Mouse (Mus musculus): ENCODE measurements around the gene Slc2a13.

Gene Slc2a13

DNA sequence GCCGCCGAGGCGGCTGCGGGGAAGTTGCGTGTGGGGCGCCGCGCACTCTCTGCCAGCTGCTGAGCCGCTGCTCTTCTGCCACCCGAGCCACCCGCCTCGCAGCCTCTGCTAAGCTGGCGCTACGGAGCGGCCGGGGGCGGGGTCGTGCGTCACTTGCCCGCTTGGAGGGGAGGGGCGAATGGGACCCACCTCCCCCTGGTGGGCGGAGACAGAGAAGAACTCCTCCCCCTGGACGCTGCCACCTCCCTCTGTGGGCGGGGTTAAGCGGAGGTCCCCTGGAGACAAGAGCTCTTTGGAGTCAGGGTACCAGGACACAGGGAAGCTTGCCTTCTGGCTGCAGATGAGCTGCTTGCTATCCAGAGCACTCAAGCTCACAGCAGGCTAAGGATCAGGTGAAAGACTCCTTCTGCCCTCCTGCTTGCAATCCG lies at the start of gene Slc2a13:
Gene Slc2a13 (minus strand): TSS at position 151 of the 428 bp plus-strand sequence.
- peak; percentile 90 for DNase-seq

GRCm38 (mm10) chr15:91616016-91616415 lies 43.0 kb upstream of the Slc2a13 start:
- no peak for DNase-seq

- DNase-seq = no peak
These were observed 42.5 kb upstream of the Slc2a13 start for GRCm38 (mm10) chr15:91615532-91615931.

DNA sequence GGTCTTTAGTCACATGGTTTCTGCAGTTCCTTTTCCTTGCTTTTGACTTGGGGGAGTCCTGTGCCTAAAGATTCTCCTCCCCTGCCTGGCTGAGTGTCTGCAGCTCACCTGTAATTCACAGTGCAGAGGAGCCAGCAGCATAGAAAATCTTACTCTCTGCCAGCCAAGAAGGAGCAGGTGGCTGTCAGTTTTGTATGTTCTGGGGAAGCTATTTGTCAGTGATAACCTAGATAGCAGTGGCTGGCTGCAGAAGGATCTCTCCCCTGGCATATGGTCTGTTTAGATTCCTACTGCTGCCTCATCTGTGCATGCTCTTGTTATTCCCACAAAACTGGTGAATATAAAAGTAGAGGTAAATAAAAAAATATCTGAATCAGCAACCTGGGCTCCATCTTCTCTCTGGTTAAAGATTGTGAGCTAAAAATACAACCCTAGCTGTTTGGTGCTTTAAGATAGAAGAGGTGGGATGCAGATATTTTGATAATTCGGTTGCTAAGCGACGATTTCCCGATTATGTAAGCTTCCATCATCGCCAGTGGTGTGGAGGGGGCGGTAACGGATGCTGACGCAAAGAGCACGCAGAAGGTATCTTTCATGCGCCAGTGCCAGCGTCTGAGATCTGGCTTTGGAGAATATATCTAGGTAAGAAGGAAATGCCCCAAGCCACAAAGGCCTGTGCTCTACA lies 41.1 kb upstream of the Slc2a13 start:
- peak; percentile 78 for DNase-seq

- no peak for DNase-seq
These were observed 36.7 kb upstream of the Slc2a13 start for GRCm38 (mm10) chr15:91609713-91610112.

DNA sequence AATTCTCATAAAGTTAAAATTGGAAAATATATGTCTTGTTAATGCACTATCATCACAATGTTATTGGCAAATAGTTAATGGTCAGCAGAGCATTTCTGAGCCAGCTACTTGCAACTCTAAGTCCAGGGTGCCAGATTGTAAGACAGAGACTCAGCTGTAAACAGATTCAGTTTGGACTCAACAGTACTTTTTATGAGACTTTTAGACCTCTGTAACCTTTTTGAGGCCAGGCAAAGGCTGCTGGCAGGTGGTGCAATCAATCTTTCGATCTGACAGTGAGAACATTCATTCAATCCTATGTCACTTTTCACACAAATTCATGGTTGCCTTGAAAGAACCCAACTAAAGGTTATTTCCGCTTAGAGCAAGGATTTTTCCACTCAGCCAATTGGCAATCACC lies 35.8 kb upstream of the Slc2a13 start:
- no peak for DNase-seq

- DNase-seq = no peak
These were observed 28.1 kb upstream of the Slc2a13 start for GRCm38 (mm10) chr15:91601197-91601596.

GRCm38 (mm10) chr15:91597290-91597689 lies 24.2 kb upstream of the Slc2a13 start:
- DNase-seq = no peak

- peak; percentile 69 for DNase-seq
These were observed 1.4 kb upstream of the Slc2a13 start for GRCm38 (mm10) chr15:91574492-91574891.

DNA sequence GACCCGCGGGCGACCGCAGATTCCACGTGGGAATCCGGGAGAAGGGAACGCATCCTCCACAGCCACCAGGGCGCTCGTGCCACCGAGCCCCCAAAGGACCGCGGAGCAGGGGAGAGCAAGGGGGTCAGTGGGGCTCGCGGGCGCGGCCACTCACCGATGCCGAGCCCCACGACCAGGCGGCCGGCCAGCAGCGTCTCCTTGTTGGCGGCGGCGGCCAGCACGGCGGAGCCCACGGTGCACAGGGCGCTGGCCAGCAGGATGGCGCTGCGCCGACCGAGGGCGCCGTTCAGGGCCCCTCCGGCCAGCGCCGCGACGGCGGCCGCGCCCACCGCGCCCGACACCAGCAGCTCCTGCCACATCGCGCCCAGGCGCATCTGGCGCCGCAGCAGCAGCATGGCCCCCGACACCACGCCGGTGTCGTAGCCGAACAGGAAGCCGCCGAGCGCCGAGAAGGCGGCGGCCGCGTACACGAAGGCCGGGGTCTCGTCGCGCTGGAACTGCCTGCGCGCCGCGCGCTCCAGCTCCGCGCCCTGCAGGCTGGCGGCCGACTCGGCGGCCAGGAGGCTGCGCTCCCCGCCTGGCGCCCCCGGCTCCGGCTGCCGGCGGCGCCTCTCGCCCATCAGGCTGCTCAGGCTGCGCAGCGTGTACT lies 516 bp downstream of the Slc2a13 start:
- no peak for DNase-seq

GRCm38 (mm10) chr15:91571981-91572380 lies 1.1 kb downstream of the Slc2a13 start:
- no peak for DNase-seq

- no peak for DNase-seq
These were observed 6.3 kb downstream of the Slc2a13 start for GRCm38 (mm10) chr15:91566784-91567183.

DNA sequence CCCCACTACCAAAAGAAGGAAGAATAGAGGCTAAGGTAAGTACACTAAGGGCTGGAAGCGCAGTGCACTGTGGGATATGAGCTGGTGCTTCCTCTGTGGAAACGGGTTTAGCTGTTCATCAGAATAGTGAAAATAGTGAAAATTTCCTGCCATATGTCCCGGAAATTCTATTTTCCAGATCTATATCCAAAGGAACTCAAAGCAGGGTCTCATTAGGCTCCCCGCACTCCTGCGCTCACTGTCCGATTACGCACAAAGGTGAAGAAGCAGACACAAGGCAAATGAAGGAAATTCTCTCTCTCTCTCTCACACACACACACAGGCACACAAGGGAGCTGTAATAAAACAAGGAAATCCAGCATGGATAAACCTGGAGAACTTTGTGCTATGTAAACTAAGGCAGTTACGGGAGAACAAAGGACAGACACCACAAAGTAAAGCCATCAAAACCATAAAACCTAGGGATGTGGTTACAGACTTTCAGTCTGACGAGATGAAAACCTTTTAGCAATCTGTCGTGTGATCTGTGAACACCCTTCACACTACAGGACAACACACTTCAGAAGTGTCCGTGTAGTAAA lies 7.9 kb downstream of the Slc2a13 start:
- no peak for DNase-seq

DNA sequence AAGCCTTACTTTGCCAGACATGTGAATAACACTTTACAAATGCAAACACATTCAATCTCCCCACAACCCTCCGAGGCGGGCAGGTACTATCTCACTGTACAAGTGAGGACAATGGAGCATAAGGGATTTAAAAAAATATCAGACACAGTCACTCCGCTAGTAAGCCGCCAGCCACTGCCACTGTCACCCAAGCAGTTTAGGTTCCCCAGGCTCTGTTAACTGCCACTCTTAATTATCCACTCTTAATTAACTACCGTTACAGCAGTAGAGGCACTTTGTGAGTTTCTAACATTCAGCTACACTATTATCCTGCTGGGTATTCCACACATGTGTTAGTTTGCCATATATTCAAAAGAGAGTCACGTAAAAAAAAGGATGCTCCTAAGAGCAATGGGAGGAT lies 11.3 kb downstream of the Slc2a13 start:
- DNase-seq = no peak

DNA sequence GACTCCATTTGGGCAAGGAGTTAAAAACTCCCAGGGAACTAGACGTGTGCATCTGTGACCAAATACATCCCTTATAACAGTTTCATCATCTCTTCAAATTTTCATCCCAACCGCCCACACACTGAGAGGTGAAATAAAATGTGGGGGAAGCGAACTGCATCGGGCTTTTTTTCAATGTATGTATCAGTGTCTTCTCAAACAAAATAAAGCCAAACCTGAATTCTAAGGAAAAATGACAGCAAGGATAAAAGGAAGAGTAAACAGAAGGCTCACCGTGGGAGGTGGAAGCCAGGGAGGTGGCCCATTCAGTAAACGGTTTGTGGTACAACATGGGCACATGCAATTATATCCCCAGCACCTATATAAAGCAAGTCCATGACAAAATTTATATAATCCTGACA lies 17.7 kb downstream of the Slc2a13 start:
- no peak for DNase-seq

- DNase-seq = no peak
These were observed 24.3 kb downstream of the Slc2a13 start for GRCm38 (mm10) chr15:91548586-91549268.

- DNase-seq = no peak
These were observed 28.5 kb downstream of the Slc2a13 start for GRCm38 (mm10) chr15:91544586-91544985.

GRCm38 (mm10) chr15:91538439-91538838 lies 34.6 kb downstream of the Slc2a13 start:
- DNase-seq = no peak

- DNase-seq = no peak
These were observed 46.2 kb downstream of the Slc2a13 start for GRCm38 (mm10) chr15:91526876-91527275.

DNA sequence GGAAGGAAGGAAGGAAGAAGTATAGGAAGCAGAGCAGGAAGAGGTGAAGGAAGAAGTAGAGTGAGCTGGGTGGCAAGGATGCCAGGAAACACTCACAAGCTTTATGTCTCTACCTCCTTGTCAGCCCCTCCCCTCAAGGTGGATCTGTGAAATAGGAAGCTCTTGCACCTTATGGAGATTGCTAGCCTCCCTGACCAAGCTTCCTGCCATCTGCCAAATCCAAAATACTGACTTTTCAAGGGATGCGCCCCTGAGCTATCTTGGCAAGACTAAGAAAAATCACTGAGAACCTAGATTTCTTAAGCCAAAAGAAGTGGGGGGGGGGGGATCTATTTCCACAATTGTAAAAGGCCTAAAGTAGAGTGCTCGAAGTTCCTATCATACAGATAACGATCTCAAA lies 46.9 kb downstream of the Slc2a13 start:
- no peak for DNase-seq

DNA sequence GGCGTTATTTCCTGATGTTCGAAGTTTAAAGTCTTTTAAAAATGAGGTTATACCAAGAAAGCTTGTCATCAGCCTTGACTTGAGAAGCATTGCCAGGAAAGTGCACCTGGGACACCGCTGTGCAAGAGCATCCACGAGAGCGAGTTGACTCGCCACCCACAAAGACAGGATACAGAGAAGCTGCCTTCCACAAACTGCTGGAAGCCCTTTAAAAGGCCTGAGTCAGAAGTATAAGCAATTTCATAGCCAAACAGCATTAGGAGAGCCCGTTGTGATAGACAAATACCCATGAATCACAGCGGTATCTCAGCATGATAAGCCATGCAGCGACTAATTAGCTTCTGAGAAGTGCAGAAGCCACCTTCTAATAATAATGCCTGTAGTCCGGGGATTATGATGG lies 48.6 kb downstream of the Slc2a13 start:
- DNase-seq = no peak

GRCm38 (mm10) chr15:91503291-91503690 lies 69.8 kb downstream of the Slc2a13 start:
- no peak for DNase-seq

DNA sequence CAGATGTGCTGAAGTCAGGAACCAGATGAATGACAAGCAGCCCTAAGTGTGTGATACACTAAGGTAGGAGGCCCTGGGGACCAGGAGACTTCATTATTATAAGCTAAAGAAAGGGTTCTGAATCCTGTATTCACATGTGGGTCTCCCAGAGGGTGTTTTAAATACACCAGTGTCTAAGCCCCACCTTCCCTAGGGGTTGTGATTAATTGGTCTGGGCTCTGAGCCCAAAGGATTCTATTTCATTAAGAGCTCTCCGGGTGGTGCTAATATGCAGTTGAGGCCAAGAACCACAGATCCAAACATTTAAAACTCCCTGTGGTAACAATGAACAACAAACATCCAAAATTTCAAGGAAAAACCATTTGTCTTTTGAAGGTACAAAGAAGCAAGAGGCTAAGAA lies 70.4 kb downstream of the Slc2a13 start:
- DNase-seq = no peak

DNA sequence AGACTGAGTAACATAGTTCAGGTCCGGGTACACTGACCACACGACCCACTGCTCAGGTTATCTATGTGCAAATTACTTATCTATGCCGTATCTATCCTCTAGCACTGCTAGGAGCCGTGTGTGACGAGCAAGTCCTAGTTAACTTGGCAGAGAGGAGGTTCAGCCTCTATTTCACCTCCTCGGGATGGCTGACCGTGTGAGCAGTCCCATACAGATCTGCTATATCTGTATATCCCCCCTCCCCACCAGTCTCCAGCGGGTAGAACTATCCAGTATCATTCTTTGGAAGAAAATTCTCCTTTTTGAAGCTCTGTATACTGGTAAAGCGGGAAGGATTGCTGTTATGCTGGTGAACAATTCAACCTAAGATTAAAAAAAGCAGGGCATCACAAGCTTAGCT lies 70.8 kb downstream of the Slc2a13 start:
- DNase-seq = no peak
